Mouse (Mus musculus) neutrophil, adult 5-6 weeks (primary cell): ENCODE measurements at regions not wholly inside any gene's neighbourhood (a gene's known extent, or its start where the extent isn't known, plus 50 kb on each side); places are given as distances from the start of the nearest gene placed in this dataset.
A peak's percentile ranks its signal among the peaks of the same experiment; 100 is the strongest.

ENCODE experiments used
- ATAC-seq: fragments of 151-379, 151-347 bp; 2 replicates; pipeline ENCODE4 v1.8.0; 2017; ENCODE audit warnings: mild to moderate bottlenecking, moderate TSS enrichment; ENCODE audit not compliant: insufficient number of reproducible peaks, poor library complexity, low FRiP score, severe bottlenecking; ENCODE audit errors: extremely low read depth

DNA sequence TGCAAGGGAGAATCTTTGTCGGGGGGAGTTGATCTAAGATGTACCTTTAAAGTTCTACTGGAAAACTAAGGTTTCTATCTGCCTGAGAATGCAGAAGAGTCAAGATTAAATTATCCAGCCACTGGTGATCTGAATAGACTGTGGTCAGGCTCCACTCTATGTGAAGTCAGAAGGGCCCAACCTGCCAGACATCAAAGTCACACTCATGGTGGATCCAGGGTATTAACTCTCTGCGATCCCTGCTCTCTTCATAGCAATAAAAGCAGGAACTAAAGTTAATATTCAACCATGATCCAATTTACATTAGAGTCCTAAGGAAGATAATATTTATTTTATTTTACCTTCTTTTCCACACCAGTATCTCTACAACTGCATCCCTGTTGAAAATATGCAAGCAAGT is 242.5 kb downstream of the Efnb2 start:
- no peak for ATAC-seq

DNA sequence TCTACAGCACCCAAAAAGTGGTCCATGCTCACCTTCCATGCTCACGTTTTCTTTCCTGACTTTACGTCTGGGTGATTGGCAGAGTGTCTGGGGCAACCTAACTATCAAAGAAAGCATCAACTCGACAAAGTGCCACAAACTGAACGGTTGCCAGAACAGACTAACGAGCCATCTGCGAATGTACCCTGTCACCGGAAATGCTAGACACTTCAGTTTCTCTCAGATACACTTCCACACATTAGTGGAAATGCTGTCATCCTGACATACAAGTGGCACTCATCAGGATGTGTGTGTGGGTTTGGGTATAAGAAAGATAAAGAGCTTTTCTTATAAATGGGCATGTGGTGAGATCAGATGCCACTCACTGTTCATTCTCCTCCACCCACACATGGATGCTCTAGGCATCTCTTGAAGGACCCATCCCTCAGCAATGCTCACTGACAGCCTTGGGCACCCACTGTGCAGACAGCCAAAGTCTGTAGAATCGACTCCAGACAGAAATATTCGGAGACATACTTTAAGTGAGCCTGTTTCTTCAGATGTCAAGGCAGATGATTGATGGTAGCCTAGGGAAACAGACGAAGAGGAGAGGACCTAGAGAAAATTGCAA is 244.8 kb downstream of the Efnb2 start:
- ATAC-seq = no peak

- ATAC-seq = no peak
Measured at GRCm38 (mm10) chr8:8407357-8407756, 253.7 kb downstream of the Efnb2 start.

DNA sequence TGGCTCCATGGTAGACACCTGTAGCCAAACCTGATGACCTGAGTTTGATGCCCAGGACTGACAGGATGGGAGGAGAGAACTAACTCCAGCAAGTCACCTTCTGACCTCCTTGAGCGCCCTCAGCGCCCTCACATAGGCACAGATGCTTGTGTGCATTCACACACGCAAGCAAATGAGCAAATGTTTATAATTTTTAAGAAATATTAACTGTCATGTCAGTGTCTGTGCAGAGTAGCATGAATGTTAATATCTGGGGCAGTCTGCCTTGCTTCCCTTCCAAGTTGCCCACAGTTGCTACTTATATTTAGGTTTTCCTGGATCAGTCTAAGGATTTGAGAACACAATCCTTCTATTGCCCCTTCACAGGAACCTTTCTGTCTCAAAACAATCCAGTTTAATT is 257.6 kb downstream of the Efnb2 start:
- ATAC-seq = no peak

DNA sequence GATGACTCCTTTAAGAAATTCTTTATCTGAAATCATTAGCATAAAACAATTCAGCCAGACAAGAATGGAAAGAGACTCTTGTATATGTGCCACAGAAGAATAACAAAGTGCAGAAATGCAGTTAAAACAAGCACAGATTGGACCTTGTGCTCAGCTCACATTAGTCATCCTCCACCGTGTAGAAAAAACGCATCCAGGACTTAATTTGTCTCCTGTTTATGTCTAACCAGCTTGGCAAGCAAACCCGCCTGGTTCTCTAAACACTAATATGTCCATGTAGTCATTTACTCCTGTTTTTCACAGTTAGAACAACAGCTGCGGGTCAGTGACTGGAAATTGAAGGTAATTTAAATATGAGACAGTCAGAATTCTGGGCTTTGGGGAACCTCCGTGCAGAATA is 268.7 kb downstream of the Efnb2 start:
- ATAC-seq = no peak

GRCm38 (mm10) chr8:8391321-8391720 is 269.7 kb downstream of the Efnb2 start:
- ATAC-seq = no peak

DNA sequence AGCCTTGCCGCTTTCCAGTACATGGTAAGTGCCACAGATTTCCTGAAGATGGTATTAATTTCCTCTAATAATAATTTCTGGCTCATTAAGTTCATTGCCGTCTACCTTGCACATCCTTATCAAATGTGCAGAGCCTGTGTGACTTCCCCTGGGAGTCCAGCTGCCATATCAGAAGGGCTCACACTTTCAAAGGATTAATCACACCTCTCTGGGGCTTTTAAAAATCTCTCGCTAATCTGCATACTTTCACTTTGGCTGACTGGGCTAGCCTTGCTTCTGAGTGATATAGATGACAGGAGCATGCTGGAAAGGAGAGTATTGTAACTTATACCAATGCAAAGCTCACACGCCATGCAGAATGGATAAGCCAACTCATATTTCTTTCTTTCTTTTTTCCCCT is 282.8 kb downstream of the Efnb2 start:
- no peak for ATAC-seq

DNA sequence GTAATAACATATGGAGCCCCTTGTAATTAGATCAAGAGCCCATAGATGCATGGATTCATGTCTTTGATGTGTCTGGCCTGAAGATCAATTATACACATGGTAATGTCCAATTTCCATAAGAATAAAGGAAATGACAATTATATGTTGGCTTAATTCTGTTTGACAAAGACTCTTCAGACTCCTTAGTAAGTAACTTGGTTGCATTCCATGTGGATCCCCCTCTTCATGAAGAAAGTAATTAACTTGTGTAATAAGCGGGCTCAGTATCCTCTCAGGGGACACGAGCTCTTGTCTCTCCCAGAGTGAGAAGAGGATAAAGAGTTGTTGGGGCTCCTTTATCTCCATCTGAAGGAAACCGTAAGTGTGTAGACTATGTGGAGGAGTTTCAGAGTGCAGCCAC is 284.3 kb downstream of the Efnb2 start:
- ATAC-seq = no peak

DNA sequence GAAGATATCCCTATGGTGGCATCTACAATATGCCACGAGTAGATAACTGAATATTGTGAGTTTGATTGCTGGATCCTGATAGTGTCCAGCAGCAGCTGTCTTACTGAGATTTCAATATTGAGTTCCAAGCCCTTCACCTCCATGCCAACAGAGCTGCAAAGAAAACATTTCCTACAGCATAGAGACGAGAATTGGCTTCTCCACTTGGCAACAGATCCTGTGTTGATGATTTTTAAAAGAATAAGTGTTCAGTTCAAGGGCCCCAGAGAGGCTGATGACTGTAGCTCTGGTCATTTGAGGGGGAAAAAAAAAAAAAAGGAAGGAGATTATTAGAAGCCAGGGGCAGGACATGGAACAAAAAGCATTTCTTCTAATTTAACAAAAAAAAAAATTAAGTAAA is 284.7 kb downstream of the Efnb2 start:
- no peak for ATAC-seq

- no peak for ATAC-seq
Measured at GRCm38 (mm10) chr8:8367282-8367871, 293.7 kb downstream of the Efnb2 start.

GRCm38 (mm10) chr8:8361941-8362537 is 299.0 kb downstream of the Efnb2 start:
- no peak for ATAC-seq

- no peak for ATAC-seq
Measured at GRCm38 (mm10) chr8:8360586-8360985, 300.5 kb downstream of the Efnb2 start.

- no peak for ATAC-seq
Measured at GRCm38 (mm10) chr8:8354977-8355376, 306.1 kb downstream of the Efnb2 start.

DNA sequence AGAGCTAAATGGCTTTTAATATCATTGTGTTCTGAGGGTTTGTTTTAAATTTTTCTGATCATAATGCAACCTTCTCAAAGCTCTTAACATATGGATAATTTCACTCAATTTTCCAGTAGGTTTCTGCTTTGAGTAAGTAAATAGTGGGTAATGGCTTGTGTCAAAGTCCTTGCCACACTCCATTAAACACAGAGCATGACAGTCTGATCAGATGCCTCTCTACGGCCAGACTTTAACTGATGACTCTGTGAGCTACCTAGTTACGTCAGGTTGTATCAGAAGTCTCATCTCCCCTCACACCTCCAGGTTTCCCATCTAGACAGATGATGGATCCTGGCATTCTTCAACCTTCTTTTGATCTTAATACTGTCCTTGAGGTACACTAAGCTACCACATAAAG is 316.4 kb downstream of the Efnb2 start:
- ATAC-seq = no peak

DNA sequence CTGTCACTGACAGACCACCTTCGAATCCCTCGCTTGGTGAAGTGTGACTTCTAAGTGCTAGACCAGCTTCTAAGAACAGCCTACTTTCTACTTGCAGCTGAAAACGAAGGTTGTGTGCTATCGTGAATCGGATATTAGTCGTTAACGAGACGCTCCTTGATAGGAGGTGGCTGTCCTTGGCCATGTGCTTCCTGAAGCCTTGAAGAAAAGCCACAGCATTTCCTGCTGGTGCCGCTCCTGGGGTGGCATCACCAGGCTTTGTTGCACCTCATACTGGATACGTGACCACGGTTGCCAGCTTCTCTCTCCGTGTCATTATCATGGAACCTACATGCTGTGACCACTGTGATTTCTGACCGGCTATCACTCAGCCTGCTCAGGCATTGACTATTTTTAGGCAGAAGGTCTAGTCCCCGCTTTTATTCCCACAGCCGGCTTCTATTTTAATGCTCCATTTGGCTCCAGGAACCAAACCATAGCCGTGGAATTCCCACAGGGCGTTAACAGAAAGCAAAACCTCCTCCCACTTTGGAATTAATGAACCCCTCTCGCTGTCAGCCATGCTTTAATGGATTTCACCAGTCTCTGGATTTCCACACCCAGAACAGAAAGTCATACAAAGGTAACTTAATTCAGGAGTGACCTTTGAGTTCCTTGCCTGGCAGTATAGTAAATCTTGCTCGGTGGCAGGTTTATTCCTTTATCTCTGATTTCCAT is 325.6 kb downstream of the Efnb2 start:
- ATAC-seq = no peak

GRCm38 (mm10) chr8:8334515-8334914 is 326.5 kb downstream of the Efnb2 start:
- ATAC-seq = 0 out of 2 replicates have a peak, but pooled peaks have one; percentile 26

- ATAC-seq = no peak
Measured at GRCm38 (mm10) chr8:8331249-8331648, 329.8 kb downstream of the Efnb2 start.

GRCm38 (mm10) chr8:8328010-8328666 is 332.9 kb downstream of the Efnb2 start:
- no peak for ATAC-seq

GRCm38 (mm10) chr8:8326066-8326834 is 334.8 kb downstream of the Efnb2 start:
- ATAC-seq = no peak
